Comparison of ENCODE assay signal across 12 mouse cellular contexts in genomic region chrX:20520290-20520939, GRCm38 (mm10). TPM values are rescaled to one million over a fixed set of nuclear protein-coding genes. Genes with fewer than 3 reads are reported as not detected.
"Had no signal": no experiment of that assay in that cellular context is flagged by ENCODE, and none has a peak within 500 bp of the region (broad histone marks: within the 10 kb centered on the region; RNA-seq: fewer than 3 reads in every experiment).

No protein-coding gene starts in this region.

- H3K27ac ChIP-seq: hindbrain, embryonic 14.5 days; limb, embryonic 10.5 days; midbrain, embryonic 13.5 days; stomach, embryonic 15.5 days had no signal

- H3K9me3 ChIP-seq: limb, embryonic 10.5 days; midbrain, embryonic 13.5 days; stomach, embryonic 15.5 days had no signal

- H3K4me3 ChIP-seq: limb, embryonic 10.5 days; midbrain, embryonic 13.5 days; stomach, embryonic 15.5 days had no signal

- H3K27me3 ChIP-seq: midbrain, embryonic 13.5 days; stomach, embryonic 15.5 days had no signal

- H3K4me1 ChIP-seq: limb, embryonic 10.5 days; midbrain, embryonic 13.5 days; stomach, embryonic 15.5 days had no signal

- ATAC-seq: lung, postnatal 0 days; midbrain, embryonic 13.5 days had no signal

- H3K9ac ChIP-seq: hindbrain, embryonic 14.5 days; midbrain, embryonic 13.5 days; stomach, embryonic 15.5 days had no signal

- H3K36me3 ChIP-seq: stomach, embryonic 15.5 days had no signal

- DNase-seq: lung, adult 2 months; lung, postnatal 36 days; right cerebral cortex, postnatal 14 days; thymus, adult 2 months; thymus, postnatal 25 days had no signal

- H3K4me2 ChIP-seq: hindbrain, embryonic 14.5 days; midbrain, embryonic 13.5 days; stomach, embryonic 15.5 days had no signal

RNA-seq across cellular contexts. Expression of gene Rgn, which starts 29.2 kb away (rescaled TPM):
- total RNA-seq: megakaryocyte progenitor cell, adult 5-6 weeks had no signal
- polyA plus RNA-seq: spleen, adult 2 months; thymus, adult 2 months had no signal
